Comparison of ENCODE assay signal across 11 mouse cellular contexts in the genomic region with DNA sequence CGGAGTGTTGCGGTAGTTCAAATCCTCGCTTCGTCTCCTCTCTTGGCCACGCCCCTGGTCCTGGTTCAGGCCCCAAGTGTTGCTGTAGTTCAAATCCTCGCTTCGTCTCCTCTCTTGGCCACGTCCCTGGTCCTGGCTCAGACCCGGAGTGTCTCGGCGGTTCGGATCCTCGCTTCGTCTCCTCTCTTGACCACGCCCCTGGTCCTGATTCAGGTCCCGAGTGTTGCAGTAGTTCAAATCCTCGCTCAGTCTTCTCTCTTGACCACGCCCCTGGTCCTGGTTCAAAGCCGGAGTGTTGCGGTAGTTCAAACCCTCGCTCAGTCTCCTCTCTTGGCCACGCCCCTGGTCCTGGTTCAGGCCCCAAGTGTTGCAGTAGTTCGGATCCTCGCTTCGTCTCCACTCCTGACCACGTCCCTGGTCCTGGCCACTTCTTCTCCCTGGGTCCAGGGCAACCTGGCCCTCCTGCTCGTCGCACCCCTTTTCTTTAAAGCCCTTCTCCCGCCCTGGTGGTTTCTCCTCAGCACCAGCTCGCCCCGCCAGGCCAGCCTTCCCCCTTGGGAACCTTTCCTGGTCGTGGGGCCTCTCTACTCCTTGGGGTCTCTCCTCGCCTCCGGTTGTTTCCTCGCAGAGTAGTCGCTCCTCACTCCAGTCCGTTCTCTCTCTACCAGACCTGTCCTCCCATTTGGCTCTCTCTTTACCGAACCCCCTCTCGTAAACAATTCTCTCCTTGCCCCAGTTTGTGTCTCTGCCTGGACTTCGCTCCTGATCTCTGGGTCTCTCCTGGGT. TPM values are rescaled to one million over a fixed set of nuclear protein-coding genes. Genes with fewer than 3 reads are reported as not detected.
DNase-seq lines count a peak whose midpoint lies in the region; ATAC-seq lines count a peak whose summit lies in the region.
"Not testable (repeated sequence)": the region's sequence is repeated elsewhere in the genome, so short reads cannot be mapped to it uniquely, and the experiment has no call there.
"Had no signal": no experiment of that assay in that cellular context is flagged by ENCODE, and none has a peak within 500 bp of the region (broad histone marks: within the 10 kb centered on the region; RNA-seq: fewer than 3 reads in every experiment).

No protein-coding gene starts in this region.

- H3K4me3 ChIP-seq in ES-E14 (ENCODE audit: insufficient read depth in 1 of 2, low read depth in 1 of 2, low read length in 2 of 2, poor library complexity in 1 of 2, severe bottlenecking in 1 of 2) = peak overlapping the region; percentile 26 to 60; a peak in 3 of 4 replicates
- H3K4me3 ChIP-seq in forebrain, embryonic 12.5 days (replicated peaks) = peak overlapping the region; percentile 24
- H3K4me3 ChIP-seq in heart, embryonic 12.5 days = peak overlapping the region; percentile 15; the same call in 1 of the 2 replicates
- H3K4me3 ChIP-seq in hindbrain, embryonic 15.5 days = peak overlapping the region; percentile 34
- H3K4me3 ChIP-seq in limb, embryonic 11.5 days (ENCODE audit: low read depth, low read length); lung, embryonic 15.5 days; stomach, embryonic 14.5 days (ENCODE audit: low read depth, low read length): not testable (repeated sequence)
- peak overlapping the region; percentile 31 for H3K4me3 ChIP-seq in midbrain, embryonic 16.5 days (ENCODE audit: low read depth, low read length)

- H3K9me3 ChIP-seq in ES-E14 (ENCODE audit: control insufficient read depth, insufficient read depth, low read depth, low read length); forebrain, embryonic 12.5 days; hindbrain, embryonic 15.5 days; limb, embryonic 11.5 days (ENCODE audit: control insufficient read depth, low read length); lung, embryonic 15.5 days; midbrain, embryonic 16.5 days (replicated peaks; ENCODE audit: control insufficient read depth, low read length, poor library complexity, severe bottlenecking); stomach, embryonic 14.5 days (ENCODE audit: control insufficient read depth, low read depth, low read length): not testable (repeated sequence)
- H3K9me3 ChIP-seq in heart, embryonic 12.5 days (replicated peaks) = peaks cover 28% of the 10 kb centered on the region

- in situ Hi-C loops in ES-E14 (cut with MboI; ENCODE audit: low sequenced_read_pairs in 2 of 2, unreplicated experiment in 2 of 2) = not testable (repeated sequence)

- not testable (repeated sequence) for DNase-seq in ES-E14 (ENCODE audit: low read depth, low spot score)
- DNase-seq in limb, embryonic 11.5 days (ENCODE audit: low spot score) = peak; percentile 25

- peaks cover 19% of the 10 kb centered on the region for H3K27me3 ChIP-seq in forebrain, embryonic 12.5 days
- H3K27me3 ChIP-seq in heart, embryonic 12.5 days (replicated peaks) = peaks cover 18% of the 10 kb centered on the region
- not testable (repeated sequence) for H3K27me3 ChIP-seq in hindbrain, embryonic 15.5 days; limb, embryonic 11.5 days (ENCODE audit: control insufficient read depth, insufficient read depth, low read length); lung, embryonic 15.5 days; midbrain, embryonic 16.5 days (ENCODE audit: control insufficient read depth, insufficient read depth, low read depth, low read length); stomach, embryonic 14.5 days (ENCODE audit: control insufficient read depth, insufficient read depth, low read length)

- H3K9ac ChIP-seq in ES-E14 (ENCODE audit: insufficient read depth, low read depth, low read length, poor library complexity, severe bottlenecking) = 0 out of 2 replicates have a peak overlapping the region, but pooled peaks have one; percentile 14
- not testable (repeated sequence) for H3K9ac ChIP-seq in forebrain, embryonic 12.5 days; heart, embryonic 12.5 days; hindbrain, embryonic 15.5 days; limb, embryonic 11.5 days (ENCODE audit: low read length); lung, embryonic 15.5 days; stomach, embryonic 14.5 days (replicated peaks; ENCODE audit: low read depth, low read length)
- peak overlapping the region; percentile 43; the same call in 1 of the 2 replicates for H3K9ac ChIP-seq in midbrain, embryonic 16.5 days (ENCODE audit: low read depth, low read length)

- 18% methylated on average over 40 of the region's 40 CpGs for WGBS in forebrain, embryonic 12.5 days
- 15% methylated on average over 40 of the region's 40 CpGs for whole genome bisulfite sequencing in heart, embryonic 12.5 days
- WGBS in hindbrain, embryonic 15.5 days = 17% methylated on average over 40 of the region's 40 CpGs
- 14% methylated on average over 40 of the region's 40 CpGs for WGBS in limb, embryonic 11.5 days
- 18% methylated on average over 40 of the region's 40 CpGs for WGBS in lung, embryonic 15.5 days
- 19% methylated on average over 40 of the region's 40 CpGs for WGBS in midbrain, embryonic 16.5 days
- WGBS in stomach, embryonic 14.5 days = 16% methylated on average over 40 of the region's 40 CpGs

- 0 out of 2 replicates have a peak, but pooled peaks have one; percentile 7 for ATAC-seq in forebrain, embryonic 12.5 days (ENCODE audit: low FRiP score)
- not testable (repeated sequence) for ATAC-seq in heart, embryonic 12.5 days (ENCODE audit: insufficient number of reproducible peaks, low FRiP score); limb, embryonic 11.5 days (ENCODE audit: insufficient number of reproducible peaks, low FRiP score, low TSS enrichment, low read depth); lung, embryonic 15.5 days (ENCODE audit: borderline replicate concordance, extremely low read depth, low FRiP score, low TSS enrichment); stomach, embryonic 14.5 days (ENCODE audit: insufficient number of reproducible peaks, insufficient read depth, low FRiP score, low read depth)
- 0 out of 2 replicates have a peak, but pooled peaks have one; percentile 3 for ATAC-seq in hindbrain, embryonic 15.5 days (ENCODE audit: low FRiP score, low read depth)
- peak; percentile 16; the same call in 1 of the 2 replicates for ATAC-seq in midbrain, embryonic 16.5 days

- H3K36me3 ChIP-seq in ES-E14 (ENCODE audit: control insufficient read depth, insufficient read depth, low read length, poor library complexity, severe bottlenecking); forebrain, embryonic 12.5 days (replicated peaks); heart, embryonic 12.5 days; hindbrain, embryonic 15.5 days; limb, embryonic 11.5 days (ENCODE audit: control insufficient read depth, insufficient read depth, low read length); lung, embryonic 15.5 days; midbrain, embryonic 16.5 days (ENCODE audit: control insufficient read depth, insufficient read depth, low read length); stomach, embryonic 14.5 days (ENCODE audit: control insufficient read depth, insufficient read depth, low read length): not testable (repeated sequence)

- H3K27ac ChIP-seq in ES-E14 (ENCODE audit: insufficient read depth, low read depth, low read length, poor library complexity, severe bottlenecking) = peak overlapping the region; percentile 18; the same call in 1 of the 2 replicates
- not testable (repeated sequence) for H3K27ac ChIP-seq in forebrain, embryonic 12.5 days; heart, embryonic 12.5 days (ENCODE audit: poor library complexity, severe bottlenecking); hindbrain, embryonic 15.5 days (replicated peaks); limb, embryonic 11.5 days (replicated peaks; ENCODE audit: low read depth, low read length); lung, embryonic 15.5 days; stomach, embryonic 14.5 days (ENCODE audit: low read length)
- H3K27ac ChIP-seq in midbrain, embryonic 16.5 days (ENCODE audit: low read length) = peak overlapping the region; percentile 73

- peak overlapping the region; percentile 50 for H3K4me2 ChIP-seq in forebrain, embryonic 12.5 days
- peak overlapping the region; percentile 66 for H3K4me2 ChIP-seq in heart, embryonic 12.5 days
- H3K4me2 ChIP-seq in hindbrain, embryonic 15.5 days = peak overlapping the region; percentile 58
- peak overlapping the region; percentile 33 for H3K4me2 ChIP-seq in limb, embryonic 11.5 days (ENCODE audit: low read depth, severe bottlenecking)
- peak overlapping the region; percentile 55 for H3K4me2 ChIP-seq in lung, embryonic 15.5 days
- peak overlapping the region; percentile 58 for H3K4me2 ChIP-seq in midbrain, embryonic 16.5 days (ENCODE audit: low read length)
- peak overlapping the region; percentile 1; the same call in 1 of the 2 replicates for H3K4me2 ChIP-seq in stomach, embryonic 14.5 days (replicated peaks; ENCODE audit: low read depth, low read length)

- H3K4me1 ChIP-seq in ES-E14 (ENCODE audit: control insufficient read depth in 2 of 2, insufficient read depth in 2 of 2, low read length in 2 of 2, poor library complexity in 1 of 2); limb, embryonic 11.5 days (ENCODE audit: control insufficient read depth, insufficient read depth, low read length); midbrain, embryonic 16.5 days (ENCODE audit: control insufficient read depth, insufficient read depth, low read length); stomach, embryonic 14.5 days (ENCODE audit: control insufficient read depth, insufficient read depth, low read length): not testable (repeated sequence)
- H3K4me1 ChIP-seq in forebrain, embryonic 12.5 days = 0 out of 2 replicates have a peak, but pooled peaks cover 12% of the 10 kb centered on the region
- peaks cover 13% of the 10 kb centered on the region; the same call in 1 of the 2 replicates for H3K4me1 ChIP-seq in heart, embryonic 12.5 days (replicated peaks)
- peaks cover 23% of the 10 kb centered on the region for H3K4me1 ChIP-seq in hindbrain, embryonic 15.5 days (replicated peaks)
- H3K4me1 ChIP-seq in lung, embryonic 15.5 days = peaks cover 15% of the 10 kb centered on the region

RNA-seq across cellular contexts. Expression of a gene that starts 0.9 kb away (rescaled TPM):
- 2.1 and 2.9 TPM in 2 replicates for total RNA-seq in ES-E14 (2012; rRNA removed)
- polyA plus RNA-seq in forebrain, embryonic 12.5 days (2016; fragmentation: Nextera tagmentation; extraction: Ambion mirVana) = 0.78 and 0.87 TPM in 2 replicates
- 0.38 and 0.44 TPM in 2 replicates for polyA plus RNA-seq in heart, embryonic 12.5 days (2016; fragmentation: Nextera tagmentation; extraction: Ambion mirVana)
- 2.9 and 3.2 TPM in 2 replicates for polyA plus RNA-seq in hindbrain, embryonic 15.5 days (2015; fragmentation: Nextera tagmentation; extraction: Ambion mirVana)
- polyA plus RNA-seq in limb, embryonic 11.5 days (2014; fragmentation: Nextera tagmentation; extraction: Ambion mirVana) = 0.16 and 0.45 TPM in 2 replicates
- 0.86 and 1.0 TPM in 2 replicates for polyA plus RNA-seq in lung, embryonic 15.5 days (2015; fragmentation: Nextera tagmentation; extraction: Ambion mirVana)
- 3.8 and 5.8 TPM in 2 replicates for polyA plus RNA-seq in midbrain, embryonic 16.5 days (2015; fragmentation: Nextera tagmentation; extraction: Ambion mirVana)
- 0.64 and 1.6 TPM in 2 replicates for polyA plus RNA-seq in stomach, embryonic 14.5 days (2014; fragmentation: Nextera tagmentation; extraction: Ambion mirVana)

RNA-seq across cellular contexts. Expression of a gene that starts 19.3 kb away (rescaled TPM):
- 6.2 and 8.5 TPM in 2 replicates for total RNA-seq in ES-E14 (2012; rRNA removed)
- polyA plus RNA-seq in forebrain, embryonic 12.5 days (2016; fragmentation: Nextera tagmentation; extraction: Ambion mirVana) = 0.43 and 0.63 TPM in 2 replicates
- 3.4 and 4.3 TPM in 2 replicates for polyA plus RNA-seq in heart, embryonic 12.5 days (2016; fragmentation: Nextera tagmentation; extraction: Ambion mirVana)
- 0.77 and 2.0 TPM in 2 replicates for polyA plus RNA-seq in hindbrain, embryonic 15.5 days (2015; fragmentation: Nextera tagmentation; extraction: Ambion mirVana)
- polyA plus RNA-seq in limb, embryonic 11.5 days (2014; fragmentation: Nextera tagmentation; extraction: Ambion mirVana) = 0.37 and 0.38 TPM in 2 replicates
- polyA plus RNA-seq in lung, embryonic 15.5 days (2015; fragmentation: Nextera tagmentation; extraction: Ambion mirVana) = 1.7 and 2.0 TPM in 2 replicates
- 1.1 and 1.7 TPM in 2 replicates for polyA plus RNA-seq in midbrain, embryonic 16.5 days (2015; fragmentation: Nextera tagmentation; extraction: Ambion mirVana)
- 0.73 and 0.98 TPM in 2 replicates for polyA plus RNA-seq in stomach, embryonic 14.5 days (2014; fragmentation: Nextera tagmentation; extraction: Ambion mirVana)

RNA-seq across cellular contexts. Expression of a gene that starts 25.2 kb away (rescaled TPM):
- total RNA-seq in ES-E14 (2012; rRNA removed) = 201 and 296 TPM in 2 replicates
- polyA plus RNA-seq in forebrain, embryonic 12.5 days (2016; fragmentation: Nextera tagmentation; extraction: Ambion mirVana) = 70.3 and 73.8 TPM in 2 replicates
- polyA plus RNA-seq in heart, embryonic 12.5 days (2016; fragmentation: Nextera tagmentation; extraction: Ambion mirVana) = 99.4 and 104 TPM in 2 replicates
- 95.9 and 99.5 TPM in 2 replicates for polyA plus RNA-seq in hindbrain, embryonic 15.5 days (2015; fragmentation: Nextera tagmentation; extraction: Ambion mirVana)
- 90.8 and 101 TPM in 2 replicates for polyA plus RNA-seq in limb, embryonic 11.5 days (2014; fragmentation: Nextera tagmentation; extraction: Ambion mirVana)
- 133 and 134 TPM in 2 replicates for polyA plus RNA-seq in lung, embryonic 15.5 days (2015; fragmentation: Nextera tagmentation; extraction: Ambion mirVana)
- polyA plus RNA-seq in midbrain, embryonic 16.5 days (2015; fragmentation: Nextera tagmentation; extraction: Ambion mirVana) = 95.7 and 109 TPM in 2 replicates
- polyA plus RNA-seq in stomach, embryonic 14.5 days (2014; fragmentation: Nextera tagmentation; extraction: Ambion mirVana) = 93.4 and 100.0 TPM in 2 replicates

RNA-seq across cellular contexts. Expression of a gene that starts 32.5 kb away (rescaled TPM):
- total RNA-seq in ES-E14 (2012; rRNA removed) = 209 and 211 TPM in 2 replicates
- 283 and 293 TPM in 2 replicates for polyA plus RNA-seq in forebrain, embryonic 12.5 days (2016; fragmentation: Nextera tagmentation; extraction: Ambion mirVana)
- polyA plus RNA-seq in heart, embryonic 12.5 days (2016; fragmentation: Nextera tagmentation; extraction: Ambion mirVana) = 221 and 225 TPM in 2 replicates
- 272 and 274 TPM in 2 replicates for polyA plus RNA-seq in hindbrain, embryonic 15.5 days (2015; fragmentation: Nextera tagmentation; extraction: Ambion mirVana)
- polyA plus RNA-seq in limb, embryonic 11.5 days (2014; fragmentation: Nextera tagmentation; extraction: Ambion mirVana) = 336 and 340 TPM in 2 replicates
- 267 and 270 TPM in 2 replicates for polyA plus RNA-seq in lung, embryonic 15.5 days (2015; fragmentation: Nextera tagmentation; extraction: Ambion mirVana)
- polyA plus RNA-seq in midbrain, embryonic 16.5 days (2015; fragmentation: Nextera tagmentation; extraction: Ambion mirVana) = 287 TPM in 2 replicates
- polyA plus RNA-seq in stomach, embryonic 14.5 days (2014; fragmentation: Nextera tagmentation; extraction: Ambion mirVana) = 264 and 268 TPM in 2 replicates

RNA-seq across cellular contexts. Expression of a gene that starts 35.3 kb away (rescaled TPM):
- total RNA-seq in ES-E14 (2012; rRNA removed) = 19.9 and 20.0 TPM in 2 replicates
- 0.76 and 1.4 TPM in 2 replicates for polyA plus RNA-seq in forebrain, embryonic 12.5 days (2016; fragmentation: Nextera tagmentation; extraction: Ambion mirVana)
- 9.2 and 11.7 TPM in 2 replicates for polyA plus RNA-seq in heart, embryonic 12.5 days (2016; fragmentation: Nextera tagmentation; extraction: Ambion mirVana)
- polyA plus RNA-seq in hindbrain, embryonic 15.5 days (2015; fragmentation: Nextera tagmentation; extraction: Ambion mirVana) = 0.67 and 0.75 TPM in 2 replicates
- 1.4 and 2.3 TPM in 2 replicates for polyA plus RNA-seq in limb, embryonic 11.5 days (2014; fragmentation: Nextera tagmentation; extraction: Ambion mirVana)
- 13.1 and 14.4 TPM in 2 replicates for polyA plus RNA-seq in lung, embryonic 15.5 days (2015; fragmentation: Nextera tagmentation; extraction: Ambion mirVana)
- 0.46 and 1.5 TPM in 2 replicates for polyA plus RNA-seq in midbrain, embryonic 16.5 days (2015; fragmentation: Nextera tagmentation; extraction: Ambion mirVana)
- 35.0 and 36.6 TPM in 2 replicates for polyA plus RNA-seq in stomach, embryonic 14.5 days (2014; fragmentation: Nextera tagmentation; extraction: Ambion mirVana)
- total RNA-seq: granulocyte monocyte progenitor cell, adult 5-6 weeks; left cerebral cortex, postnatal 10 days had no signal
- polyA plus RNA-seq: macrophage had no signal

Comparison
In these comparisons a context has a peak if more than half of its experiments do, and no peak if none do; other contexts are left out.
1. H3K4me2 ChIP-seq: peak in every context shown above with its lines; median percentile 66 in heart, embryonic 12.5 days; 58 in hindbrain, embryonic 15.5 days; 58 in midbrain, embryonic 16.5 days; 55 in lung, embryonic 15.5 days; 50 in forebrain, embryonic 12.5 days; 33 in limb, embryonic 11.5 days; 1 in stomach, embryonic 14.5 days.